Mouse (Mus musculus) cerebellum, postnatal 25 days (tissue): Measurements from ENCODE around the gene Pram1.
A peak's percentile ranks its signal among the peaks of the same experiment; 100 is the strongest.
"Not testable (repeated sequence)": the region's sequence is repeated elsewhere in the genome, so short reads cannot be mapped to it uniquely, and the experiment has no call there.

Source experiments
- DNase-seq, 2 experiments: peaks; one replicate each; pipeline ENCODE4 v3.0.0; 2021; ENCODE audit warnings: mixed read lengths in 2 of 2

Gene Pram1

DNA sequence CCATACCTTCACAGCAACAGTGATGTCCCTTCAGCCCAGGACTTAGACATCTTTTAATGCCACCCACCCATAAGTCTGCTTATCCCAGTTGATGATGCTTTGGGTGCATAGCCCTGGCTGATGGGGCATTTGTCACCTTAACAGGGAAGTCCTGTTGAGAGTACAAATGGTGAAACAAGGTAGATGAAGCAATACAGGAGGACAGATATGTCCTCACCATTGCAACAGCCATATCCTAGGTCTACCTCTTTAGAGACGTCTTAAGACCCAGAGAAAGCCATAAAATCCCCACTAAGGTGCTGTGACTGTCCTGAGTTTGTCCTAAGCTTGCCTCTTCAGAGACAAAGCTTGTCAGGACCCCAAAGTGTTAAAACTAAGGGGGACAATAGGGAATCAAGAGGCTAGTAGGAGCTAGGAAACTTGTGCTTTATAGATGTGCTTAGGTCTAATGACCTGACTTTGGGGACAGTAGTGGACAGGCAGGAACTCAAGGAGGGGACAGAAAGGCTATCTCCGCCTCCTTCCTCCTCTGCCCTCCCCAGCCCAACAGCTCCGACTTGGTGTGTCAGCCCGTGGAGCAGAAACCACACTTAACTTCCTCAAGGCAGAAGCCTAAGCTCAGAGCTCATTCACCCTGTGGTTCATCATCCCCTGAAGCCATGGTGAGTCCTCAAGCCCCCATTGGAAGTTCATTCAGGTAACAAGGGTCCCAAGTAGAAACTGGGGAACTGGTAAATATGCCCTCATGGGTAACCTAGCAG, at the start of gene Pram1:
Gene Pram1, plus strand, starts transcription at position 541 of the 761 bp plus-strand sequence.
- DNase-seq: no peak

DNA sequence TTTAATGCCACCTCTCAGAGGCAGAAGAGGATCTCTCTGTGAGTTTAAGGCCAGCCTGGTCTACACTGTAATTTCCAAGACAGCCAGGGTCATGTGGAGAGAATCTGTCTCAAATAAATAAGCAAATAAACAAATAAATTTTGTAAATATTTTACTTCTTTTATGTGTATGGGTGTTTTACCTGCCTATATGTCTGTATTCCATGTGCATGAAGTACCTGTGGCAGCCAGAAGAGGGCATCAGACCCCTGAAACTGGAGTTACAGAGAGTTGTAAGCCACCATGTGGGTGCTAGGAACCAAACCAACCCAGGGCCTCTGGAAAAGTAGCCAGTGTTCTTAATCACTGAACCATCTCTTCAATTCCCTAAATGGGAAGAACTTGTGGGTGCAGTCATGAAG, 40.6 kb upstream of the Pram1 start:
- DNase-seq: no peak

DNA sequence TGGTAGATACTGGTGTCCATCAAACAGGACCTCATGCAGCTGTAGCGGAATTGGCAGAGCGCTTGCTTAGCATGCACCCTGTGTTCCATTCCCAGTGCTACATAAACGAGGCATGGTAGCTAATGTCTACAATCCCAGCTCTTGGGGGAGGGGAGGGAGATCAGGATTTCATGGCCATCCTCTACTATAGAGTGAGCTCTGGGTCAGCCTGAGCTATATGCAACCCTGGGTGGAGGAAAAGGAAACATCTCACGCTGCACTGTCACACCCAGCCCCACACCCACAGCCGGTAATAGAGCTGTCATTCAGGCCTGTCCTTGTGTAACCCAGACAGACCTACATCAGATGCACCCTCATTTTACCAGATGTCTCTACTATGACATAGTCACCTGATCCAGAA, 39.4 kb upstream of the Pram1 start:
- no peak for DNase-seq

DNA sequence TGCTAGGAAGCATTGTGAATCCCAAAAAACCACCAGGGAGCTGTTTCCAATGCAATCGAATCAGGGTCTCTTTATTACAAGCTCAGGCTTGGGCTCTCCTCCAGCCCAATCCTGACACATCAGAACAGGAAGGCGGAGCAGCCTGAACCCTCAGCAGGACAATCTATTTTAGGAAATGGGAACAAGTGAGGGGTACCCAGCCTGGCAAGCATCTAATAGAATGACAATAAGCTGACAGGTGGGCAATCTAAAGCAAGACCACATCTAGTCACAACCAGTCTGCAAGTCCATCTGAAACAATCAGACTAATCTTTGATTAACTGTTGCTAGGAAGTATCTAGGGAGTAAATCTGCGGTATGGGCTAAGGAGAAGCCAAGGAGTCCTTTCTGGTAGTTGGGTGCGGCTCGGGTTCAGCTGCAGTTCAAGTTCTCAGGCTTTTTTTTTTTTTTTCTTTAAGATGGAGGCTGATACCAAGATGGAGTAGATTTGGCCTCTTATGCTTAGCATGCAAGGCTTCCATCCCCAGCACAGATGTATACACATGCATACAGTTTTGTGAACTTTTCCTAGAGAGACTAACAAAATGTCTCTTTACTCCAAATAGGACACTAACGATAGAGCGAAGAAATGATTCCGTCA, 37.9 kb upstream of the Pram1 start:
- DNase-seq: no peak

DNA sequence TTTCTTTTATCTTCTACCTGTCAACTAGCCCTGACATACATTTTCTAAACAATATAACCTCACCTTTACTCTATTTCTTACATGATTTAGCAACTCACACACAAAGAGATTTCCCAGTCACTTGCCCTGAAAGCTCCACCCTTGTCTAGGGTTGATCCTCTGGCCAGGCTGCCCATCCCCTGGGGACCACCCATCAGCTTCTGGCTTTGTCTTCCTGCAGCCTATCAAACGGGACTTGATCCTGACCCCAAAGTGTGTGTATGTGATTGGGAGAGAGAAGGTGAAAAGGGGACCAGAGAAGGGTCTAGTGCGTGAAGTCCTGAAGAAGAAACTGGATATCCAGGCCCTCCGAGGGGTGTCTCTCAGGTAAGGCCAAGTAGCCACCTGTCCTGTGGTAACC, 37.0 kb upstream of the Pram1 start:
- no peak for DNase-seq

DNA sequence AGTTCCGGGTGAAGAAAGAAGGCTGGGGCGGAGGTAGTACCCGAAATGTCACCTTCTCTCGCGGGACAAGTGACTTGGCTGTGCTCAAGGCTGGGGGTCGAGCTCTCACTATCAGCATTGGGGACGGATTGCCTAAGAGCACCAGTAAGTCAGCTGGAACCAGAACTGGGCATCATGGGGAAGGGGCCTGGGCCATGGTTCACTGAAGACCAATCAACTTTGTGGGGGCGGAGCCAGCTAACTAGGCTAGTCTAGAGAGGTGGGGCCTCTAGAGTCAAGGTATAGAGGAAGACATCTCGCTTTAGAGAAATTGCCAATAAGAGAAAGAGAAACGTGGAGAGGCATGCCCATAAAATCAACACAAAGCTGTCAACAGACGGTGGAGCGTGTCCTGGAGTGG, 35.9 kb upstream of the Pram1 start:
- DNase-seq: no peak

DNA sequence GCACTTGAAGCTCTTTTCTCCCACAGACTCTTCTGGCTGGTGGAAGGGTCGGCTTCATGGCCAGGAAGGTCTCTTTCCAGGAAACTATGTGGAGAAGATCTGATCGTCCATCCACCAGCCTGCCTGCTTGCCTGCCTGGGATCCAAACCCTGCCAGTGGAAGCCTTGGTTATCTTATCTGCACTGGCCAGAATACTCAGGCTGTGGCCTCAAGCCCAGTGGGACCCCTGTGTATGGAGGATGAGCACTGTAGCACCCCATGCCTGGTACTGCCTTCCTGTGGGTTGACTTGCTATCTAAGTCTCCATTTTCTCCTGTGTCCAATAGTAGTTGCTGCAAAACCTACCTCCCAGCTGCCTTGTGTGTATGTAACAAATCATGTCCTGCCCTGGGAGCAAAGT, 30.6 kb upstream of the Pram1 start:
- no peak for DNase-seq

DNA sequence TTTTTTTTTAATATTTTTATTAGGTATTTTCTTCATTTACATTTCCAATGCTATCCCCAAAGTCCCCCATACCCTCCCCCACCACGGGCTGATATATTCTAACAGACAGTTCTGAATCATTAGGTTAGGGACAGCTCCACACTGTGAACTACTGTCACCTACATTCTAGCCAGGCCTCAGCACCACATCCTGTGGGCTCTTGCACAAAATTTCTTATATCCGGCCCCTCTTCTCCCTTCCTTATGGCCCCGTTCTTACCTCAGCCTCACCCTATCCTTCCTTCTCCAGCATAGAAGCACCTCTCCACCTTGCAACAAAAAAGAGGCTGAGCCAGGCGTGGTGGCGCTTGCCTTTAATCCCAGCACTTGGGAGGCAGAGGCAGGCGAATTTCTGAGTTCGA, 27.3 kb upstream of the Pram1 start:
- DNase-seq: no peak

DNA sequence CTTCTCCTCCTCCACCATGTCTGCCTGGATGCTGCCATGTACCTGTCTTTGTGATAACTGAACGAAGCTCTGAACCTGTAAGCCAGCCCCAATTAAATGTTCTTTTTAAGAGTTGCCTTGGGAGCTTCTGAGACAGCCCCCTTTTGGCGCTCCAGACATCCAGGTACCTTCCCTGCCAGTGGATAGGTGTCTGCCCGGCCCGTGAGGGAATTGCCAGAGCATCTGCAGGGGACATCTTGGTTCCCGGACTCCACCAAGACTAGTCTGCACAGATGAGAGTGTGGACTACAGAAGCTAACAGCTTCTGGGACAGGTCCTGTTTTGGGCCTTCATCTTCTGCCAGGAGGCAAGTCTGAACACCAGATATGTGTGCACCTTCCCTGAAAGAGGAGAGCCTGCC, 24.1 kb upstream of the Pram1 start:
- DNase-seq: not testable (repeated sequence)

DNA sequence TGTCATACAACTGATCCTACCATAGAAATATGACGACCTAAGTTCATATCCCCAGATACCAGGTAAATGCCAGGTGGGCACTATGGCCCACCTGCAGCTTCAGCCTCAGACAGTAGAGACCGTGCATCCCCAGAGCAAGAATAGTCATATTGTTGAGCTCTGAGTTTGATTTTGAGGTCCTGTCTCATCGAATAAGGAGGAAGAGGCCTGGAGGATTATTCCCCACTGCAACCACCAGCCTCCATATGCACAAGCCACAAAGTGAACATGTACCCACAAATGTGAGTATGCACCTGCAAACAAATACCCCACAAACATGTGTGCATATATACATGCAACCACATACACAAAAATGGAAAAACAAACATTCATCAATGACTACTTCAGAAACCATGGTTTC, 10.6 kb upstream of the Pram1 start:
- DNase-seq: no peak

DNA sequence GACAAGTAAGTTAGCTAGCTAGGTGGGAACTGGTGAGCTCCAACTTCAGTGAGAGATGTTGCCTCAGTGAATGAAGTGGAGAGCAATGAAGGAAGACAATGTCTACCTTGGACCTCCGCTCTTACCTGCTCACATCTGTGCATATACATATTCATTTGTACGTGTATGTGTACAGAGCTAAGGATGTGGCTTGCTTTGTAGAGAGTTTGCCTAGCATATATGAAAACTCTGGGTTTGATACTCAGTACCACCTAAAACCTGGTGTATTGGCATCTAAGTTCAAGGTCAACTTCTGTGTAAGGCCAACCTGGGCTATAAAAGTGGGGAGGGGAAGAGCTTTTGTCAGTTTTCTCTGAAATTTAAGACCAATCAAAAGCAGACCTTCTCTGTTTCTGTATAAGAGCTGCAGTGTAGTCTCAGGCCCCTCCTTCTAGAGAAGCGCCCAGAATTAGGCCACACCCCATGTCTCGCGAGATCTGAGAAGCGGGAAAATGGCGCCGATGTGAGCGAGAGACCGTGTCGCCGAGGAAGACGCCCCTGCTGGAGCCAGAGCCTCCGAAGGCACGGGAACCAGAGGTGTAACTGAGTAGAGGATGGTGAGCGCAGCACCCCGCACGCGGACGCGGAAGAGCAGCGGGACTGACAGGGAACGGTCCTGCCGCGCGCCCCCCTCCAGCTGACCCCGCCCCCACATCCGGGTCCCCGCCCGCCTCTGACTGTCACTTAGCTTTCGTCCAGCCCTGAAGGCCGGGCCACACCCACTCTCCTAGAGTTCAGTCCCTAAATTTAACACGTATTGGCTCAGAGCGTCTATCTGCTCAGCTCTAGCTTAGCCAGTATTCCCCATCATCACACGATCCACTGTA, 9.0 kb upstream of the Pram1 start, which contains the start of gene Zfp414:
Gene Zfp414, plus strand, starts transcription at position 470 of the 866 bp plus-strand sequence.
- DNase-seq: peak; percentile 92

DNA sequence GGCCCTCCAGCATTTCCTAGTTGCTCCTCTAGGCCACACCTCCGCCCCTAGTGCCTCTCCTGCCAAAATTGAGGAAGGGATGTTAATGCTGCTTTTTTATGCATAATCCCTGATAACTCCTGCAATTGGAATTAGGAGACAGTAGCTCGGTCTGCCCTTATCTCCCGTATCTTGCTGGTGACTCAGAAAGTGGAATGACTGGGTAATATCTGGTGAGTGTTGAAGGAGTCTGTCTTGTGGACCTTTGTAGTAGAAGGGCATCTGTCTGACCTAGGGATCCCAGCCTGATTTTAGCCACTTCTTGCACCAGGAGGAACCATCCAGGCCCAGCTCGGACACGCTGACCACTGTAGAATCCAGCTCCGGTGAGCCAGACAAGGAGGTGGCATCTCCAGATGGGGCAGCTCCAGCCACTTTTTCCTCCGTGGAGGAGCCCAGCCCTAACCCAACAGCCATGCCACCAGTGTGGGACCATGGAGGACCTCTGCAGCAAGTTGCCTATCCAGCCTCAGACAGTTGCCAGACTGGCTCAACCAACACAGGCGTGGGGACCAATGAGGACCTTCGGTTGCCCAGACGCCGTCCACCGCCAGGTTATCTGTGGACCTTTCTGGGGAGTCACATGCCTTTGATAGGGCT, 8.2 kb upstream of the Pram1 start:
- peak; percentile 34 to 35 for DNase-seq

DNA sequence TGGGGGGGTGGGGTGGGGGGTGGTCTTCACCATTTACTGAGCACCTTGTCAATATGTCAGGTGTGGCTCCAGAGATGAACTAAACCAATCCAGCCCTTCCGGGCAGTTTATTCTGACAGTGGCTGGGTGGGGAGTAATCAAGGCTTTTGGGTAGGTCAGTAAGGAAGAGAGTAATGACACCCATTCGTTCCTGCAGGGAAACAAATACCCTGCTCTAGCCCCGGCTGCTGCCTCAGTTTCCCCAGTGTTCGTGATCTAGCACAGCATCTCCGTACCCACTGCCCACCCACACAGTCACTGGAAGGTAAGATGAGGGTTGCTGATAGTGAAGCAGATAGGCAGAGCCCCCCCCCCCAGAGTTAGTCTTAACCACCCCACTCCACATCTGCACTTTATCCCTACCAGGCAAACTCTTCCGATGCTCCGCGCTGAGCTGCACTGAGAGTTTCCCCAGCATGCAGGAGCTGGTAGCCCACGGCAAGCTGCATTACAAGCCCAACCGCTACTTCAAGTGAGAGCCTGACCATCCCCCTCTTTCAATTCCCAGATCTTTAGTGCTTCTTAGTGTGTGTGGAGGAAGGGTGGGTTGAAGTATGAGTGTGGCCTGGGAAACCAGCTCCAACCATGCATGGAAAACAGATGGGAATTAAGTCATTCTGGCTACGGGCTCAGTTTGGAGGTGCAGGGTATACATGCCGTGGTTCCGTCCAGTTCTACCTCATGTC, 7.5 kb upstream of the Pram1 start:
- no peak for DNase-seq

DNA sequence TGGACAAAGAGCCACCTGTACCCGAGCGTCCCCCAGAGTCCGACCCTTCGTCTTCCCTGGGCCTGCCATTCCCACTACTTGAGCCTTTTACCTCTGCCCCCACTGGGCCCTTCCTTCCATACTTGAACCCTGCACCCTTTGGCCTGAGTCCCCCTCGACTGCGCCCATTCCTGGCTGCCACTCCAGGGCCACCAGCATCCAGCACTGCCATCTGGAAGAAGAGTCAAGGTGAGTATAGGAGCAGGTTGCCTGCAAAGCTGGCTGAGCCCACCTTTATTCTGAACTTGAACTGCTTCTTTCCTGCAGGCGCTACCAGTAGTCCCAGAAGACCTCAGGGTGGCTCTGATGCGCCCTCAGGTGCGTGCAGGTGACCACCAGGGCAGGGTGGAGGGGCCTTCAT, 6.6 kb upstream of the Pram1 start:
- peak; percentile 39 to 44 for DNase-seq

DNA sequence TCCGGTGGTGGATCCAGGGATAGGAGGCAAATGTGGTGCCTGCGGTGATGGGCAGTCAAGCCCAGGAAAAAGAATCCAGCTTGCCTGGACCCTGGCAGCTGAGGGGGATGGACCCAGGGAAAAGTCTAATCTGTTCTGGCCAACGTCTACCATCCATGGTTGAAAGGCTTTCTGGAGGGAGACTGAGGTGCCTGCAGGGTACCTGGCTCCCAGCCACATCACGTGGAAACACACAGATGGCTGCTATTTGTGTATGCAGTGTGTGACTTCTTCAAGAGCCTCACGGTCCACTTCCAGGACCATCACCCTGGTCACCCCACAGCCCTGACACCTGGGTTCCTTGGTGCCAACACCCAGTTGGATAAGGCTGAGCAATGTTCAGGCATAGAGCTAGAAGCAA, 6.1 kb upstream of the Pram1 start:
- peak; percentile 91 to 95 for DNase-seq

DNA sequence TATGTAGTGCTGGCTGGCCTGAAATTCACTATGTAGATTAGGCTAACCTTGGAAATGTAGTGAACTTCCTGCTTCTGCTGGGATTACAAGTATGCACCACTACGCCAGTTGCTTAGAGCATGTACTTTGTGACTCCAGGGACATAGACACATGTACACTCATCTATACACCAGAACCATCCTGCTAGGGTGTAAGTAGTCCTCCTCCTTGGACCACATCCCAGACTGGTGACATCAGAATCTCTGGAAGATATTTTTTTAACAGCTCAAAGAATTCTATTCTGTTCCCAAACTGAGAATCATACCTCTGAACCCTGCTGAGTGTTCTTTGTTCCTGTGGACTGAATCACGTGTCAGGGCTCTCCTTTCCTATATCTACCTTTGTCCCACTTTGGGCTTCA, 818 bp upstream of the Pram1 start:
- no peak for DNase-seq

DNA sequence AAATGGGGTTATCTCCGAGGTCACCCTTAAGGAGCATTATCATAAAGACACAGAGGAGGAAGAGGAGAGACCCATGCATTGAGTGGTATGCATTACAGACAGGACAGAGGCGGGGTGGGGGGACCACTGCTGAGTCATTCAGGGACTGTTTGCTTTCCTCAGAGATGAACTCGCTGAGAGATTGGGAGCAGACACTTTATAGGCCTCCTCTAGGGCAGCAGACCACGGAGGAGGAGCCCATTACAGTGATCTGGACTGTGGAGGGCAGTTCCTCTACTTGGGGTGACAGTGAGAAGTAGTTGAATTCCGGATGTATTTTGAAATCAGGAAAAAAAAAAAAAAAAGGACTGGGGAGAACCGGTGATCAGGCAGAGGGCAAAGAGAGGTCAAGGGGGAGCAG, 1.9 kb downstream of the Pram1 start:
- DNase-seq: no peak

DNA sequence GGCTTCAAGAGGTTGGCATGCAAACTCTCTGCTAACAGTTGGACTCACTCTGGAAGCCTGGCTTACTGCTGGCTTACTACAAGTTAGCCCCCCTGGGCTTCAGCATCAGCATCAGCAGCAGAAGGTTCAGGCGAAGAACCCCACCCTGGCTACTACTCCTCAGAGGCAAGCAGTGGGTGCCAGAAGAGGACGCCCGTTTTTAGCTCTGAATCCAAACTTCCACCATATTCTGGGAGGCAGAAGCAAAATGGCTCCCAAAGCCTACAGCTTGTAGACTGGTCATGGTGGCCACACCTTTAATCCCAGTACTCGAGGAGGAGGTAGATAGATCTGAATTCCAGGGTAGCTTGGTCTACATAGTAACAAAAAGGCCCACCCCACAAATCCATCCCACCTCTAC, 6.2 kb downstream of the Pram1 start:
- DNase-seq: no peak

DNA sequence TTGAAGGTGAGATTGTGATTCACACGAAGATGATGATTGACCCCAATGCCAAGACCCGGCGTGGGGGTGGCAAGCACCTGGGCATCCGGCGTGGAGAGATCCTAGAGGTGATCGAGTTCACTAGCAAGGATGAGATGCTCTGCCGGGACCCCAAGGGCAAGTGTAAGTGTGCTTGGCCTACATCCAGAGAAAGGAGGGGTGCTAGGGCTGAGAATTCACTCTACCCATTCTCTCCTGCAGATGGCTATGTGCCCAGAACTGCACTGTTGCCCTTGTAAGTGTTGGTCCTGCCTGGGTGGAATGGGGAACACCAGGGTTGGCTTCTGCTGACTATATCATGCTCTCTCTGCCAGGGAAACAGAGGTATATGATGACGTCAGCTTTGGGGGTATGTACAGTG, 7.2 kb downstream of the Pram1 start:
- DNase-seq: no peak

DNA sequence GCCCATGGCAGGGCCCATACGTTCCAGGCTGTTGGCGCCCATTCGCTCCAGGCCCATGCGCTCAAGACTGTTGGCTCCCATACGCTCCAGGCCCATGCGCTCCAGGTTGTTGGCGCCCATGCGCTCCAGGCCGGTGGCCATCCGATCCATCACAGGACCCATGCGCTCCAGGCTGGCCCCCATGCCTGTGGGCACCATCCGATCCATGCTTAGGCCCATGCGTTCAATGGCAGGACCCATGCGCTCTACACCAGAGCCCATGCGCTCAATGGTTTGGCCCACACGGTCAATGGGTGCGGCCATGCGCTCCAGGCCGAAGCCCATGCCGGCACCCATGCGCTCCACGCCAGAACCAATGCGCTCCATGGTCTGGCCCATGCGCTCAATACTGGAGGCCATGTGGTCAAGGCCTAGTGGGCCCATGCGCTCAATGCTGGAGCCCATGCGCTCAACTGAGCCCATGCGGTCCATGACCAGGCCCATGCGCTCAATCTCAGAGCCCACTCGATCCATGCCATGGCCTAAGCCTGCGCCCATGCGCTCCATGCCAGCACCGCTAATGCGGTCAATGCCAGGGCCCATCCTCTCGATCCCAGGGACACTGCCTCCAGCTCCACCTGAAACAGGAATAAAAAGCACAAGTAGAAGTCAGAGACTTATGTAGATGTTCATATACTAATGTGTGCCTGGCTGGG, 12.1 kb downstream of the Pram1 start:
- DNase-seq: no peak

DNA sequence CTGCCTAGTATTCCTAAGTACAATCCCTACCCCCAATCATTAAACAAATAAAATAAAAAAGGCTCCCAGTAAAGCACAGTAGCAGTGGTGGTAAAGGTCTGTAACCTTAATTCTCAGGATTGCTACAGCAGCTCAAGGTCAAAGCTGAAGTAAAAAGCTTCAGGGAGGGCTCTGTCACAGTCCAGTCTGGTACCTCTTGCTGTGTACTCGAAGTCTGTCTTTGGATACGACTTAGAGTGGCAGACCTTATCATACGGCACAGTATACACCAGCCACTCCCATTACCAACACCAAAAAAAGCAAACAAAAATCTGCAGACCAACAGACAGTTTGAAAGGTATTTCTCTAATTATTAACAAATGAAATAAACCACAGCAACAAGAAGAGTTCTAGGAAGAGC, 29.0 kb downstream of the Pram1 start:
- no peak for DNase-seq

DNA sequence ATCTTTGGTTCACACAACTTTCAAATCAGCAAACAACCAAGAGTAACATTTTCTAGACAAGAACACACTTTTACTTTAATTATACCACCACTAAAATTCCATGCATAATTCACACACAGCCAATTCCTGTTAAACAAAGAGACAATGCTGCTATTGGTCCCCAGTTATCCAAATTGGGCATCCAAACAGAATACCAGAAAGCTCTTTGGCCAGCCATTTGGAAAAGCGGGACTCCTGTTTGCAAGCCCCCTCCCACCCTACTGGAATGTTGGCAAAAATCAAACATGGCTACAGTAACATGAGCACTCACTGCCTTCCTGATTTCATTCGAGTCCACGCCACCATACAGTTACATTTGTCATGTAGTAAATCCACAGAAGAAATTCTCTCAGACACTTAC, 31.8 kb downstream of the Pram1 start:
- no peak for DNase-seq
